Mouse (Mus musculus) c-Kit-positive CD71-positive TER-119-negative erythroid progenitor cells, embryonic 14.5 days (primary cell): Measurements from ENCODE around the gene Gm7233.
"Not testable (repeated sequence)": the region's sequence is repeated elsewhere in the genome, so short reads cannot be mapped to it uniquely, and the experiment has no call there.

ENCODE experiments used
- DNase-seq: peaks from one replicate; pipeline ENCODE4 v3.0.0-alpha.2; 2013; ENCODE audit warnings: low read depth

Gm7233 gene

DNA sequence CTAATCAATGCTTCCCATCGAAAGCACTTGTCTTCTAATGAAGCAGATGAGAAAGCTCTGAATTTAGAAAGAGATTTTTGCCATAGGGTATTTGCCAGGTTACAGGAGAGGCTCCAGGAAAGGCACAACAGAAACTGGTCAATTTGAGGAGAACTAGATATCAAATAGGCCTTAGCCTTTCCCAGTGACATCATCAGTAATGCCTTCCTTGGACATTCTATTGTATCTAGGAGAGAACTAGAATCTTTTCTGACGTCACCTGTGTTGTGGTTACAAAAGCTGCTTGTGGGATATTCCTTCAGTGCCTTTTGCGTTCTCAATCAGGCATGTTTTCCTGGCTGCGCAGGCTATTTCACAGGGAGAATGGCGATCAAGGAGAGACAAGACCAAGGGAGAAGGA lies at the start of gene Gm7233:
Gene Gm7233 (plus strand): TSS at position 301 of the 400 bp plus-strand sequence.
- DNase-seq = not testable (repeated sequence)

DNA sequence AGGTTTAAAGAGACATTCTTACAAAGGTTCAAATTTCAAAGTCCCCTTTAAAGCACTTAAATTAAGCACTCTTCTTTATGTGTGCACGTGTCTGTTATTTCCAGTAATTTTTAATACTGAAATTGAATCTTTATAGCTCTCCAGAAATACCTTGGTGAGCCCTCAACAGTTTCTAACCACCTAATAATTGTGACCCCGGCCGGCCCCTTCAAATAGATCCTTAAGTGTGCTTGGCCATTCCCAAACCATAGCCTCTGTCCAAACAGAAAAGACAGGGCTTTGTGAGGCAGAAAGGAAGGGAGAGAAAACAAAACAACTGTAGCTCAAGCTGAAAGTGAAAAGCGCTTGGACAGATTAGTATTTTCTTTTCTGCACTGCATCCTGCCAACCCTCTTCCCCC lies 12.5 kb upstream of the Gm7233 start:
- not testable (repeated sequence) for DNase-seq

DNA sequence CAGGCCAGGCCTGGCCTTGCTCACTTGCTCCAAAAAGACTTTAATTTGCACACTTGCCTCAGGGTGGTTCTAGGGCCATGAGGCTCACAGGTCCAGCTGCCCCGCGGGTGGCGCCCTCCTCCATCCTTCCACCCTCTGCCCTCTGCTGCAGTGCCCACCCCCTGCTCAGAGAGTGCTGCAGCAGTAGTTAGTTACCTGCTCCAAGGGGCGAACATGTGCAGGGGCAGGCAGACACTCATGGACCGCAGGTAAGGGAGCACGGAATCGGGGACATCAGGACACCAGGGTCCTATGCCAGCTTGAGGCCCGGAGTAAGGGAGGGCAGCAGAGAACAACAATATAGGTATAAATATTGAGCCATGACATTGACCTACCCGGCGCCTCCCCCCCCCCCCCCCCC lies 11.7 kb upstream of the Gm7233 start:
- DNase-seq = not testable (repeated sequence)

DNA sequence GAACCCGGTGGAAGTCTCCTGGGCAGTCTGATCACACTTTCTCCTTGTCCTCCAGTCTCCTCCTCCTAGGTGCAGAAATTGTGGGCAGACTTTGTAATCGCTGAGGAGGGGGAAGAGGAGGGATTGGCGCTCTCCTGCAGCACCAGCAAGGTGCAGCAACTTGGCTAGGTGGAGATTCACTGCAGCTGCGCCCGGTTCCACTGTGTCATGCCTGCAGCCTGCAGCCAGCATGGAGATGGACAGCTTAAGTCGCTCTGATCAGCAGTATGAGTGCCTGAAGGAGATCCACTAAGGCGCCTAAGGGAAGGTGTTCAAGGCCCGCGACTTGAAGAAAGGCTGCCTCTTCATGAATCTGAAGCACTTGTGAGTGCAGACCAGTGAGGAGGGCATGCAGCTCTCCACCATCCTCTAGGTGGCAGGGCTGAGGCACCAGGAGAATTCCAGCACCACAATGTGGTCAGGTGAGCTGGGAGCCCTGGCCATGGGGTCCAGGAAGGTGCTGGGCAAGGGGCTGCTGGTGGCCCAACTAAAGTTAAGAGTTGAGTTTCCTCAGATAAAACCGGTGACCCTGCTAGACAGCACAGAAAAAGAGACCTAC lies 11.0 kb upstream of the Gm7233 start:
- DNase-seq = not testable (repeated sequence)

DNA sequence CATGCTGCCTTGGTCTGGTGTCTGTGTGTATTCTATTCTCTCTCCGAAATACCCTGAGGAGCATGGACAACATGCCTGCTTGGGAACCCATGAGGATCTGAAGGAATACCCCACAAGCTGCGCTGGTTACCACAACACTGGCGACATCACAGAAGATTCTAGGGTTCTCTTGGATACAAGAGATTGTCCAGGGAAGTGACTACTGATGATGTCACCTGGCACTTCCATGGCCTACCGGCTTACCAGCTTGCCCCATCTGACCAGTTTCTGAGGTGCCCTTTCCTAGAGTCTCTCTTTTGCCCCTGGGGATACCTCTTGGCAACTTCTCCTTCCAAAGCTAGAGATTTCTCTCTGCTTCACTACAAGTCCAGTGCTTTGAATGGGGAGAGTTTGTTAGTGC lies 55.5 kb downstream of the Gm7233 start, which contains the start of gene Gm8122:
Gene Gm8122 (minus strand): TSS at position 101 of the 400 bp plus-strand sequence.
- DNase-seq = not testable (repeated sequence)
